Mouse (Mus musculus) heart, postnatal 14 days (tissue): ENCODE data around the gene Gm28490. TPM values are rescaled to one million over a fixed set of nuclear protein-coding genes. Genes with fewer than 3 reads are reported as not detected.
"Not testable (repeated sequence)": the region's sequence is repeated elsewhere in the genome, so short reads cannot be mapped to it uniquely, and the experiment has no call there.

ENCODE experiments used
- DNase-seq, 2 experiments: peaks; one replicate each; pipeline ENCODE4 v3.0.0; 2021 to 2022
- intact Hi-C: fragments of 180-260 bp; cut with DNase I; formaldehyde crosslinking; loops from one replicate; pipeline ENCODE4 v1.15.1; 2025
- long read RNA-seq, 2 experiments: library from polyadenylated mRNA; stranded (forward); transcript quantifications; one replicate each; pipeline ENCODE4 v2.0.0; 2021
- total RNA-seq, 2 experiments: library from RNA; stranded (reverse); gene quantifications; 2 replicates each; pipeline ENCODE4 v1.2.3; 2021

Gene Gm28490
- total RNA-seq, result not detected
- long read RNA-seq, experiment 1, result 0 reads
- long read RNA-seq, experiment 2, result 0 reads

DNA sequence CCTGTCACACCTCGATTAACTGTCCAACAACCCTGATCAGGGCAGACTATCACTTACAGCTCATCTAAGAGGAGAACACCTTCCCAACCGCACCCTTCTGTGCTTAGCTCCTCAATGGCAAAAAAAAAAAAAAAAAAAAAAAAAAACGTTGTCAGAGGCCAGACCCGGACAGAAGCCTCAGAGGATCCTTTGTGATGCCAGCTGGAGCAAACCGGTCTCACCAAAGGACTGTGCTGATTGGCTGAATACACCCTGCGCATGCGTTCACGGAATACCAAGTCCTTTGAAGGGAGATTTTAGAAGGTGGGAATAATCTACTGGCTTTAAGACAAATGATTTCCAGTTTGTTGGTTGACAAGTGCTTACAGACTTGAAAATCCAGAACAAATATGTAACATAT lies at the start of gene Gm28490:
Gene Gm28490, minus strand, starts transcription at position 101 of the 400 bp plus-strand sequence.
- DNase-seq, intact Hi-C loops: not testable (repeated sequence)
